Mouse (Mus musculus) stomach, embryonic 14.5 days (tissue): ENCODE measurements at regions not wholly inside any gene's neighbourhood (a gene's known extent, or its start where the extent isn't known, plus 50 kb on each side); places are given as distances from the start of the nearest gene placed in this dataset.

Source experiments
- ATAC-seq: fragments of 200-750 bp; cut with Nextera tagmentation; 2 replicates; pipeline ENCODE4 v1.8.0; 2017; ENCODE audit warnings: low read depth, moderate TSS enrichment; ENCODE audit not compliant: insufficient number of reproducible peaks, insufficient read depth, low FRiP score
- H3K27ac ChIP-seq: fragments of 300-500 bp; sonication (generic); 2 replicates; pipeline ENCODE4 v1.5.1; 2014; ENCODE audit warnings: mild to moderate bottlenecking, low read length, moderate library complexity, mixed read lengths
- H3K27me3 ChIP-seq: fragments of 300-500 bp; sonication (generic); 2 replicates; pipeline ENCODE4 v1.6.1; 2014; ENCODE audit warnings: low read length, control low read depth, mixed read lengths; ENCODE audit not compliant: control insufficient read depth, insufficient read depth
- H3K36me3 ChIP-seq: fragments of 300-500 bp; sonication (generic); 2 replicates; pipeline ENCODE4 v1.6.1; 2014; ENCODE audit warnings: mild to moderate bottlenecking, control low read depth, low read length, moderate library complexity, mixed read lengths; ENCODE audit not compliant: control insufficient read depth, insufficient read depth
- H3K4me1 ChIP-seq: fragments of 300-500 bp; sonication (generic); 2 replicates; pipeline ENCODE4 v1.6.1; 2014; ENCODE audit warnings: low read length, control low read depth, mixed read lengths; ENCODE audit not compliant: control insufficient read depth, insufficient read depth
- H3K4me2 ChIP-seq: fragments of 300-500 bp; sonication (generic); replicated peaks from 2 replicates; pipeline ENCODE4 v1.6.1; 2014; ENCODE audit warnings: low read depth, low read length, control low read depth
- H3K4me3 ChIP-seq: fragments of 300-500 bp; sonication (generic); 2 replicates; pipeline ENCODE4 v1.5.1; 2014; ENCODE audit warnings: low read depth, low read length, control low read depth
- H3K9ac ChIP-seq: fragments of 300-500 bp; sonication (generic); replicated peaks from 2 replicates; pipeline ENCODE4 v1.6.1; 2014; ENCODE audit warnings: low read depth, mild to moderate bottlenecking, control low read depth, low read length, moderate library complexity, mixed read lengths
- H3K9me3 ChIP-seq: fragments of 300-500 bp; sonication (generic); 2 replicates; pipeline ENCODE4 v1.6.1; 2016; ENCODE audit warnings: low read depth, low read length, control low read depth; ENCODE audit not compliant: control insufficient read depth
- WGBS: fragments of 180-500 bp; shearing (Covaris S2); extraction: QIAGEN DNeasy Blood & Tissue Kit; methylation state at CpG from one replicate; pipeline ENCODE4 v1.1.7; 2014; 5-methylcytosine and 5-hydroxymethylcytosine counted together

DNA sequence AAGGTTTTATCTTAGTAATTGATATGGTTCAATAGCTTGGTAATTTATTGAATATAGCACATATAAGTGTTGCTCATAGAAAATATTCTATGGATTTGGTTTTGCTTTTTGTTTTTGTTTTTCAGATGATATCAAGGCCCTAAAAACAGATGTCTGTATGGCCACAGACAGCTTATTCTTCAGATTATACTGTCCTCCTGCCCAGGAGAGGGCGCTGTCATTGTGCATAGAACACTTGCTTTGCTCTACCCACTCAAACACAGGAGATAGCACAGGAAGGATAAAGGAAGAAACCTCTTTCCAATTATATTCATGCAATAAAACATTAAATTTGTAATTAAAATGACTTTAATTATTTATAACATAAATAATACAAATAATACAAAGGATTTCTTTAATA lies 115.4 kb upstream of the Ndst3 start:
- H3K9me3 ChIP-seq: no peaks in the 10 kb centered on the region
- 79% methylated on average over 1 of the region's 1 CpGs for WGBS
- no peaks in the 10 kb centered on the region for H3K4me1 ChIP-seq
- no peak overlapping the region for H3K9ac ChIP-seq
- ATAC-seq: no peak
- H3K27ac ChIP-seq: no peak overlapping the region
- no peaks in the 10 kb centered on the region for H3K27me3 ChIP-seq
- H3K4me2 ChIP-seq: no peak overlapping the region
- H3K36me3 ChIP-seq: no peaks in the 10 kb centered on the region
- no peak overlapping the region for H3K4me3 ChIP-seq

DNA sequence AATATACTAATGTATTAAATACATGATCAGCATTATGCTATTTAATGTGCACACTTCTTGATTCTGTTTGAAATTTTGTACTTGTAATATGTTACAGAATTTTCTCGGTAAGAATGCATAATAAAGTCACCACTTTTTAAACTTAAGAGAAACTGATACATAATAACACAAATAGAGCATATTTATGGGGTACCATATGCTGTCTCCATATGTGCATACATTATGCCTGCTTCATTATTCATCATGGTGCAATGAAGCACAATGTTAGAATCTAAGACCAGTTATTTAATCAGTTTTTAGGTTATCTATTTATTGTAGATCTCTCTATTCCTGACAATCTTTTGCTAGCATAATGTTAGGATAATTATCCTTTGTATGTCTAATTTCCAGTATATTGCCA lies 115.9 kb upstream of the Ndst3 start:
- no peaks in the 10 kb centered on the region for H3K27me3 ChIP-seq
- H3K9me3 ChIP-seq: no peaks in the 10 kb centered on the region
- no peak for ATAC-seq
- no peak overlapping the region for H3K9ac ChIP-seq
- H3K27ac ChIP-seq: no peak overlapping the region
- no peak overlapping the region for H3K4me3 ChIP-seq
- no peak overlapping the region for H3K4me2 ChIP-seq
- H3K4me1 ChIP-seq: no peaks in the 10 kb centered on the region
- WGBS: 91% methylated on average over 1 of the region's 1 CpGs
- H3K36me3 ChIP-seq: no peaks in the 10 kb centered on the region

DNA sequence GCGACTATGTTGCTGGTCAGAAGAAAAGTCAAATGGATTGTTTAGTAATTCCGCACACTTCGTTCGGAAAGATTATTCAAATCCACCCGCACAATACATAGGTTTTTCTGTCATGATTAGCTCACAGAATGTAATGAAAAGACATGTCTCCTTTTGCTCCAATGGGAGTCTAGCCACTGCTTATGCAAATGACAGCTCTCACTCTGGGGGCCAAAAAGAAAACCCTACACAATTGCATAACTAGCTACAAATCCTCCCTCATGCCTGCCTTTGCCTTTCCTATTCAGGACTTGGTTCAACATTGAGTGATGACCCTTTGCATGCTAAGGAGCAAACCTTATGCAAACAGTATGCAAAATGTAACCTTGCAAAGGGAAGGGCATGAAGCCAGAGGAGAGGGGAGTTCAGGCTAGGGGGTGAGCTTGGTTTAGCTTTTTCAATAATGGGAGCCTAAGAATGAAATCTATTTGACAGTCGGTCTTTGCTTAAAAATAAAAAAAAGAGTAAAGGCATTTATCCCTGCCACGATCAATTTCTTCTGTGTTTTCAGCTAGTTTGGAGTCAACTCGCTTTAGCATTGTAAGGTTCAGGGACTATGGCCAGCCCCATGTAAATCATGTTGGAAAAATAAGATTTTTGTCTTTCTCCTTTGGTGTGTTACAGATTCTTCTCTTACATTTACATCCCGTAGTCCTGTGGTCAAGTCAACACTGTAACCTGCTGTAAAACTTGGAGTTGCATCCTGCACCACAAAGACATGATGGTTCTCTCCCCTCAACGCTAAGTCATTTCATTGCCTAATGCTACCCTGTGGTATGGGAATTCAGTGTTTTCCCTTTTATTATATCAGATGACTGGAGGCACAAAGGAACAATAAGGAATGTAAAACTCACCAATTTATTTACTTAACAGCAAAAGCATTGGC lies 119.6 kb upstream of the Ndst3 start:
- Histone ChIP-seq H3K36me3 (no peaks in the 10 kb centered on the region), H3K9me3 (no peaks in the 10 kb centered on the region), H3K4me3 (no peak overlapping the region), H3K9ac (no peak overlapping the region), H3K4me2 (no peak overlapping the region), H3K27ac (no peak overlapping the region), H3K27me3 (no peaks in the 10 kb centered on the region), H3K4me1 (no peaks in the 10 kb centered on the region)
- ATAC-seq: no peak
- WGBS: 89% methylated on average over 10 of the region's 10 CpGs

DNA sequence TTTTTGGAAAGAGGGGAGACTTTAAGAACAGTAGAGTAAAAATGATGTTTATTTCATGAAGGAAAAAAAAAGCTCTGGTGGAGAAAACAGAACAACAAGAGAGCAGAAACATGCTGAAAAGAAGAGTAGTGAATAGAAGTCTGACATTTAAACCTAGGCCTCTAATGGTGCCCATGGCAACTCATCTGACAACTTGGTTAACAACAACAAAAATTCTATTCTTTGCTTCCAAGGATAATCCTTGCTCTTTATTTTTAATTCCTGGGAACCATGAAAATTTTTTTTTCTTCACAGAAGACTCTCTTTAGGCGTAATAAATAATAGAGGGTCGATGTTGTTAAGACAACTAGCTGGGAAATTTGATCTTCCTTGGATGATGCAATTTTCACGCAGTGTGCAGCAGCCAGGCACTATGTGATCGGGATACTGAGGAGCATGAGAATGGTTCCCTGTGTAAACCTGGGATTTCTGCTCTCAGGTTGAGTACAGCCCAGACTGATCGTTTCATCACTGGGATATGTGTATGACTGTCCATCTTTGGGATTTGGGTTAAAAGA lies 120.4 kb upstream of the Ndst3 start:
- Histone ChIP-seq H3K9me3 (no peaks in the 10 kb centered on the region), H3K4me3 (no peak overlapping the region), H3K36me3 (no peaks in the 10 kb centered on the region), H3K4me2 (no peak overlapping the region), H3K4me1 (no peaks in the 10 kb centered on the region), H3K27ac (no peak overlapping the region), H3K27me3 (no peaks in the 10 kb centered on the region), H3K9ac (no peak overlapping the region)
- 56% methylated on average over 5 of the region's 5 CpGs for WGBS
- ATAC-seq: no peak

DNA sequence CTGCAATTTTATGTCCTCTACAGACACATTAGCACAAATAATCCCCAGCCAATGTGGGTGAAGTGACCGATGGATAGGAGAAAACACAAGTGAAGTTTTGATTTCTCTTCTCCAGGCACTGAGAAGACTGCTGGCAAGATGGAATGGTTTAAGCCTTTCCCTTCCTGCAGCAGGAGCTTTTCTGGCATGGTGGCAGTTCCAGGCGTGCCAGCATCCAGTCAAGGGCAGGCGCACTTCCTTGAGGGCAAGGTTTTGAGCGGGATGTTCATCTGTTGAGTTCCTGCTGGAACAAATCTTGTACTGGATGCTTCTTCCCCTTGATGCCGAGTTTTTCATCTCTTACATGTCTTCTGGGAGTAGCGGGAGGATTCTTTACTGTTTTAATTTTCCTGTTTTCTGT lies 138.1 kb upstream of the Ndst3 start:
- Histone ChIP-seq H3K27ac (no peak overlapping the region), H3K36me3 (no peaks in the 10 kb centered on the region), H3K9ac (no peak overlapping the region), H3K4me3 (no peak overlapping the region), H3K4me2 (no peak overlapping the region), H3K27me3 (no peaks in the 10 kb centered on the region), H3K4me1 (no peaks in the 10 kb centered on the region), H3K9me3 (no peaks in the 10 kb centered on the region)
- no peak for ATAC-seq
- 68% methylated on average over 6 of the region's 6 CpGs for WGBS

DNA sequence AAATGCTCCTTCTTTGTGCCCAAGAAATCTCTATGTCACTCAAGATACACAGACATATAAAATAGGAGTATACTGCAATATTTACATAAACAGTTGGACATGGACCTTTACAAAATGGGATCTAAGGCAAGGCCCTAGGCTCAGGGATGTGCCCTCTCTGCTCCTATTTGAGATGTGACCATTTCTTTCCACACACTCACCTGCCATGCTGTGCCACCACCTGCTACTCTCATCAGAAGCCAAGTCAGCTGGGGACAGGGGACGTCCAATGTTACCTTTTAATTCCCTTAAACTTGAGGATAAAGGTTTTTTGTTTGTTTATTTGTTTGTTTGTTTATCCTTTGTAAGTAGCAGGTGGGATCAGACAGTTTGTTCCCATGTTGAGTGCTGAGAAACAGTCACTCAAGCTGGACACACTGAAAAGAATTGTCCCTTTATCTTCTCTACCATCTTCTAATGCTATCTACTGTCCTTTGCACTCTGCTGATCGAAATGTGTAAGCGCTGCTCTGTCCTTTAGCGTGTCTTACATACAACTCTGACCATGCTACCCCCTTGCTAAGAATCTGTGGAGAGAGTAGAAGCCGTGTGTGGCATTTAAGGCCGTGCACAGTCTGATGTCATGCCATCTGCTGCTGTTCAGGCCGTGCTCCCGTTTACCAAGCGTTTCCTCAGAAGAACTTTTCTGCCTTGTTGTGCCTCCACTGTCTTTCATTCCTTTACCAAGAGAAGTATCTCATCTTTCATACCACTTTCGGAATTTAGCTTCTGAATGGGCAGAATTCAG lies 147.9 kb upstream of the Ndst3 start:
- Histone ChIP-seq H3K4me3 (no peak overlapping the region), H3K4me1 (no peaks in the 10 kb centered on the region), H3K9ac (no peak overlapping the region), H3K4me2 (no peak overlapping the region), H3K9me3 (no peaks in the 10 kb centered on the region), H3K36me3 (no peaks in the 10 kb centered on the region), H3K27me3 (no peaks in the 10 kb centered on the region), H3K27ac (no peak overlapping the region)
- WGBS: 87% methylated on average over 10 of the region's 10 CpGs
- no peak for ATAC-seq

DNA sequence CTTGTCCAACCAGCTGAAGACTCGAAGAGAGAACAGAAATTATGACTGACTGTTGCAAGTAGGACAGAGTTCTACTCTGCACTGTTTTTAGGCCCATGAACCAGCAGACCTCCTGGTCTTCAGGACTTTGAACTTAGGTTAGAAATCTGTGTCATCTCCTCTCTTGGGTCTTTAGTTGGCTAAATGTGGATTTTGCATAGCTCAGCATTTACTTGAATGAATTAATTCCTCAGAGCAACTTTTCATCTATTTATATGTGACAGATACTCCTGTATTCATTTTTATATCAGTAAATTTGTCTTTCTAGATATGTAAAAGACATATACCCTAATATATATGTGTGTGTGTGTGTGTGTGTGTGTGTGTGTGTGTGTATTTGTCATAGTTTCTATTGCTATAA lies 155.9 kb upstream of the Ndst3 start:
- H3K27ac ChIP-seq: no peak overlapping the region
- no peak for ATAC-seq

DNA sequence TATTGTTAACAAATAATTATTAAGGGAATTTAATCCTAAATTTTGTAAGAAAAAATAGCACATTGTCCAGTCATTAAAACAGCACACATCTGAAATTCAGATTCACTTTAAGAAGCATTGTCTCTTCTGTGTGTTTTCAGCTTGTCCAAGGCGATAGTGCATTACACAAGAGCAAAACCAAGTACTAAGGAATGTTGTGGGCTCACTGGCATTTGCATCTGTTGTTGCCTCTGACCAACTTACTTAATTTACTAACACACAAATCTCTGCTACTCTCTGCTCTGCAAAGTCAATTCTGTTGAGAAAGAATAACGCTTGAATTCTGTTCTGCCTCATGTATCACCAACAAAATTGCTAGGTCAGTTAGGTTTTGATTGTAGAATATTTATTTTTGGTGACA lies 158.0 kb upstream of the Ndst3 start:
- H3K4me3 ChIP-seq: no peak overlapping the region
- no peak overlapping the region for H3K9ac ChIP-seq
- no peak overlapping the region for H3K4me2 ChIP-seq
- 88% methylated on average over 2 of the region's 2 CpGs for WGBS
- ATAC-seq: no peak
- no peaks in the 10 kb centered on the region for H3K27me3 ChIP-seq
- H3K27ac ChIP-seq: no peak overlapping the region
- no peaks in the 10 kb centered on the region for H3K9me3 ChIP-seq
- no peaks in the 10 kb centered on the region for H3K4me1 ChIP-seq
- H3K36me3 ChIP-seq: no peaks in the 10 kb centered on the region

More for the DNA sequence above, 155.9 kb upstream of the Ndst3 start:
- 70% methylated on average over 1 of the region's 1 CpGs for WGBS
- no peak overlapping the region for H3K4me3 ChIP-seq
- H3K27me3 ChIP-seq: no peaks in the 10 kb centered on the region
- no peaks in the 10 kb centered on the region for H3K4me1 ChIP-seq
- no peak overlapping the region for H3K4me2 ChIP-seq
- H3K9ac ChIP-seq: no peak overlapping the region
- no peaks in the 10 kb centered on the region for H3K9me3 ChIP-seq
- H3K36me3 ChIP-seq: no peaks in the 10 kb centered on the region
